Mouse (Mus musculus) kidney, embryonic 14.5 days (tissue): ENCODE results near the gene Nat10. TPM values are rescaled to one million over a fixed set of nuclear protein-coding genes. Genes with fewer than 3 reads are reported as not detected.

Source experiments
- ATAC-seq: fragments of 200-750 bp; cut with Nextera tagmentation; 2 replicates; pipeline ENCODE4 v1.8.0; 2017; ENCODE audit warnings: moderate number of reproducible peaks, mild to moderate bottlenecking, moderate TSS enrichment, moderate library complexity; ENCODE audit not compliant: low FRiP score, low TSS enrichment
- H3K27ac ChIP-seq: fragments of 300-500 bp; sonication (generic); 2 replicates; pipeline ENCODE4 v1.5.1; 2014; ENCODE audit warnings: low read depth, mild to moderate bottlenecking, low read length, moderate library complexity, mixed read lengths
- H3K27me3 ChIP-seq: fragments of 300-500 bp; sonication (generic); 2 replicates; pipeline ENCODE4 v1.6.1; 2014; ENCODE audit warnings: mild to moderate bottlenecking, low read length; ENCODE audit not compliant: control insufficient read depth, insufficient read depth
- H3K36me3 ChIP-seq: fragments of 300-500 bp; sonication (generic); 2 replicates; pipeline ENCODE4 v1.6.1; 2014; ENCODE audit warnings: low read length, mixed read lengths; ENCODE audit not compliant: control insufficient read depth, insufficient read depth
- H3K4me1 ChIP-seq: fragments of 300-500 bp; sonication (generic); 2 replicates; pipeline ENCODE4 v1.6.1; 2014; ENCODE audit warnings: low read length, mixed read lengths; ENCODE audit not compliant: control insufficient read depth, insufficient read depth
- H3K4me2 ChIP-seq: fragments of 300-500 bp; sonication (generic); replicated peaks from 2 replicates; pipeline ENCODE4 v1.6.1; 2014; ENCODE audit warnings: low read depth, mild to moderate bottlenecking, low read length
- H3K4me3 ChIP-seq: fragments of 300-500 bp; sonication (generic); 2 replicates; pipeline ENCODE4 v1.5.1; 2014; ENCODE audit warnings: mild to moderate bottlenecking, low read length
- H3K9ac ChIP-seq: fragments of 300-500 bp; sonication (generic); 2 replicates; pipeline ENCODE4 v1.6.1; 2014; ENCODE audit warnings: low read depth, mild to moderate bottlenecking, low read length, moderate library complexity
- H3K9me3 ChIP-seq: fragments of 300-500 bp; sonication (generic); 2 replicates; pipeline ENCODE4 v1.6.1; 2016; ENCODE audit warnings: low read length; ENCODE audit not compliant: control insufficient read depth
- WGBS: fragments of 180-500 bp; shearing (Covaris S2); extraction: QIAGEN DNeasy Blood & Tissue Kit; methylation state at CpG from one replicate; pipeline ENCODE4 v1.1.7; 2014; 5-methylcytosine and 5-hydroxymethylcytosine counted together
- polyA plus RNA-seq: library from polyadenylated mRNA; unstranded; fragments of >200 nt; fragmentation: Nextera tagmentation; extraction: Ambion mirVana; gene quantifications from 2 replicates; pipeline ENCODE4 v1.2.1, GENCODE M21; 2014

Nat10 gene
- polyA plus RNA-seq, 1 experiment from 2014 or later: 34.2 TPM

DNA sequence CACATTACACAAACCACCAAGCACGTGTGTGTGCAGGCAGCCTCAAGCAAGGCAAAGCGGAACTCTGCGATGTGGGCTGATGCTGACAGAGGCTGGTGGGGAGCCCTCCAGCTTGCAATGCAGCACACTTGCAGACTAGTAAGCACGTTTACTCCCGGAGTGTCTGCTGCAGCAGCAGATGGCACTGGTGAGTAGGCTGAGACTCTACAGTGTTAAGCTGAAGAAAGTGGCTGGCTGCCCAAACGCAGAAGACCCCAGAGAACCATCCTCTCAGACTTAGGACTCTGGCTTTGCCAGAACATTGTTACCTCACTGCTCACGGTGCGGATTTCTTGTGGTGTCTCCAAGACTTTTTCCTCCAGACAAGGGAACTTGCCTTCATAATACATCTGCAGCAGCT, 30.1 kb downstream of the Nat10 start:
- no peak overlapping the region for H3K9ac ChIP-seq
- no peaks in the 10 kb centered on the region for H3K4me1 ChIP-seq
- H3K27me3 ChIP-seq: no peaks in the 10 kb centered on the region
- H3K27ac ChIP-seq: no peak overlapping the region
- no peak overlapping the region for H3K4me3 ChIP-seq
- 89% methylated on average over 8 of the region's 8 CpGs for WGBS
- H3K4me2 ChIP-seq: no peak overlapping the region
- no peaks in the 10 kb centered on the region for H3K9me3 ChIP-seq
- H3K36me3 ChIP-seq: peaks cover 74% of the 10 kb centered on the region
- no peak for ATAC-seq

DNA sequence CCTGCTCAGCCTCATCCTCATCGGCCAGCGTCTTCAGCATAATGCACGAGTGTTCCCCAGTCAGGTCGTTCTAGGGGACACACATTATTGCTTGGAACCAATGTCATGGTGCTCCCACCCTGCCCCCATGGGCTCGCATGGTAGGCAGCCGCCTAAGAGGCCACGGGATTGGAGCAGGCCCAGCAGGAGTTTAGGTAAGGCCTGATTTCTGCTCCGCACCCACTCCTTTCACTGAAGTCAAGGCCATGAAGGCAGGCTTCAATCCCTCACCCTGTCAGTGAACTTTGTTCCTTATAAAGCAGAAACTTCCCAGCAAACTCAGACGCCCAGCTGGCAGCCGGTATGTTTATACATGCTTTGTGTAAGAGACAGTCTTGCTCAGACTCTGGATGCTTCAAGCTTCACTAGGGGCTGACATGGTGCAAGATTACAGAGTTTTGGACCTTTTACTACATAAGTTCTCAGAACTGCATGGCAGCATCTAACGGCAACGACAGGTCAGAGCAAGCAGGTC, 33.0 kb downstream of the Nat10 start:
- H3K4me2 ChIP-seq: no peak overlapping the region
- ATAC-seq: no peak
- no peaks in the 10 kb centered on the region for H3K27me3 ChIP-seq
- H3K36me3 ChIP-seq: peaks cover 72% of the 10 kb centered on the region
- no peaks in the 10 kb centered on the region for H3K4me1 ChIP-seq
- H3K4me3 ChIP-seq: no peak overlapping the region
- WGBS: 86% methylated on average over 12 of the region's 12 CpGs
- no peak overlapping the region for H3K27ac ChIP-seq
- H3K9me3 ChIP-seq: no peaks in the 10 kb centered on the region
- H3K9ac ChIP-seq: no peak overlapping the region

DNA sequence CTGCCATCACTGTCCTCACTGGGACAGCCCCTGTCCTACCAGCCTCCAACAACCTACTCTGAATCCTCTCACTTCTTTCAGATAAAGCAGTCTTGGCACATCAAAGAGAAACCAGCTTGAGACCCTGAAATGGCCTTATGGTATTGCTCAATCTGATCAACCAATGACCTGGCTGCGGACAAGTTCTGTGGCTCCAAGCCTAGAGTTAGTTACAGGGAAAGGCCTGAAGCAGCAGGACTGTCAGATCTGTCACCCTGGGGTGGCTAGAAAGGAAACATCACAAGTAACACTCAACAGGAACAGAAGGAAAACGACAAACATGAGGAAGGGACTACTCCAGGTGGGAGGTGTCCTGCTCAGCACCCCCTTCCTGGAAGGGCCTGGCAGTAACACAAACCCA, 36.5 kb downstream of the Nat10 start:
- H3K9ac ChIP-seq: no peak overlapping the region

DNA sequence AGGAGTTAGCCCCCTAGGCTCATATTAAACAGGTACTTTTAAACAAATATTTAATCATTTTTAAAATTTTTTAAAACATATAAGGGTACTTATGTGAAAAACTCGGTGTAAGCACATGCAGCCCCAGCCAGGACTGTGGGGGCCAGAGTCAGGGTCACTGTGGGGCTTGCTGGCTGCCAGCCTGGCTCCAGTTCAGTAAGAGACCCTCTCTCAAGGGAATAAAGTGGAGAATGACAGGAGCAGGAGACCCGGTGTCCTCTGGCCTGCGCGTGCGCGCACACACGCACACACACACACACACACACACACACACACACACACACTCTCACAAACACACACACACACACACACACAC, 41.8 kb downstream of the Nat10 start:
- Histone ChIP-seq H3K4me2 (no peak overlapping the region), H3K27ac (no peak overlapping the region), H3K9me3 (no peaks in the 10 kb centered on the region), H3K27me3 (no peaks in the 10 kb centered on the region), H3K9ac (no peak overlapping the region), H3K4me1 (no peaks in the 10 kb centered on the region), H3K4me3 (no peak overlapping the region), H3K36me3 (peaks cover 51% of the 10 kb centered on the region)
- ATAC-seq: peak; percentile 44; the same call in 1 of the 2 replicates
- 91% methylated on average over 7 of the region's 7 CpGs for WGBS

More for the DNA sequence above, 36.5 kb downstream of the Nat10 start:
- no peak for ATAC-seq
- Histone ChIP-seq H3K4me3 (no peak overlapping the region), H3K4me1 (no peaks in the 10 kb centered on the region), H3K9me3 (no peaks in the 10 kb centered on the region), H3K27me3 (no peaks in the 10 kb centered on the region), H3K4me2 (no peak overlapping the region), H3K27ac (no peak overlapping the region), H3K36me3 (peaks cover 75% of the 10 kb centered on the region)
- WGBS: 86% methylated on average over 2 of the region's 2 CpGs

DNA sequence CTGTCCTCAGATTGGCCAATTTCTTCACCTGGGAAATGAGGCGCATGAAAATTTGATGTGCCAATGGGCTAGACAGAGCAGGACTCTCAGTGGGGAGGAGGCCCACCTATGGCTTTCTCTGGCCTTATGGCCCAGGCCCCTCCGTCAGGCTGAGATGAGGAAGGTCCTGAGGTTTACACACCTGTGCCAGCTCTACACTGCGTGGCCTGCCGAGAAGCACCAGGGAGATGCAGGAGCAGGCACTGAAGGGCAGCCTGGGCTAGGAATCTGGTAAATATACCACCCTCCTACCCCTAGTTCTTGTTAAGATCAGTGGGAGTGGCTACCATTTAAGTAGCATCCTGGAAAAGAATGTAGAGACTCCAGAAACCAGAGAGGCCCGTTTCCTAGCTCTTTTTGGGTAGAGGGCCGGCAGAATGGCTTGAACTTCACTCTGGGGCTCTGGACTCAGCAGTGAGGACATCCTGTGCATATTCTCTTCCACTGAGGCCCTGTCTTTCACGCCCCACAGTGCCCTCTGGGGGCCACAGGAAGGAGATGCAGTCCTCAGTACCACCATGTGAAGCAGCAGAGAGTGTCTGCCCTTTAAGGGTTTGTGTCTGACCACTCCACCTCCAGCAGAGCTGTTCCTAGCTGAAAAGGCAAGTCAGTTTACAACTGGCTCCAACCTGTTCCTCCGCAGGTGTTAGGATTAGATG, 42.3 kb downstream of the Nat10 start:
- Histone ChIP-seq H3K9ac (no peak overlapping the region), H3K27me3 (no peaks in the 10 kb centered on the region), H3K27ac (no peak overlapping the region), H3K4me3 (no peak overlapping the region), H3K36me3 (peaks cover 45% of the 10 kb centered on the region), H3K4me2 (no peak overlapping the region), H3K9me3 (no peaks in the 10 kb centered on the region), H3K4me1 (no peaks in the 10 kb centered on the region)
- ATAC-seq: peak; percentile 82
- 66% methylated on average over 8 of the region's 8 CpGs for WGBS

DNA sequence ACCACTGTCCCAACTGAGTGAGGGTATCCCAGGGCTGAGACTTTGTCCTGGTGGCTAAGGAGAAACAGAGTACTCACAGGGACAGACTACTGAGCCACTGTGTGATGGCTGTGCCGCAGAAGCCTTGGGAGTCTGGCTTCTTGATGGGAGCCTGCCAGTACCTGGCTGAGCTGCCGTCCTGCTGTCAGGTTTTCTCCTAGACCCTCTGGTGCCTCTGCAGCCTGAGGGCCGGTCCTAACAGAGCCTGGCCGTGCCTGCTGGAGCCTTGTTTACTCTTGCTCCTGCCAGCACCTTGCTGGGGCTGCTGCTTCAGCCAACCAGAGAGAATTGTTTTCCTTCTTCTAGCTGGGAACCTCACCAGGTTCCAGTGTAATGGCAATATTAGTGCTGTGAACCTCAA, 46.7 kb downstream of the Nat10 start:
- ATAC-seq: no peak
- H3K27me3 ChIP-seq: no peaks in the 10 kb centered on the region
- H3K9ac ChIP-seq: no peak overlapping the region
- no peaks in the 10 kb centered on the region for H3K4me1 ChIP-seq
- no peaks in the 10 kb centered on the region for H3K9me3 ChIP-seq
- peaks cover 17% of the 10 kb centered on the region for H3K36me3 ChIP-seq
- H3K4me3 ChIP-seq: no peak overlapping the region
- no peak overlapping the region for H3K4me2 ChIP-seq
- 68% methylated on average over 4 of the region's 4 CpGs for WGBS
- H3K27ac ChIP-seq: no peak overlapping the region

DNA sequence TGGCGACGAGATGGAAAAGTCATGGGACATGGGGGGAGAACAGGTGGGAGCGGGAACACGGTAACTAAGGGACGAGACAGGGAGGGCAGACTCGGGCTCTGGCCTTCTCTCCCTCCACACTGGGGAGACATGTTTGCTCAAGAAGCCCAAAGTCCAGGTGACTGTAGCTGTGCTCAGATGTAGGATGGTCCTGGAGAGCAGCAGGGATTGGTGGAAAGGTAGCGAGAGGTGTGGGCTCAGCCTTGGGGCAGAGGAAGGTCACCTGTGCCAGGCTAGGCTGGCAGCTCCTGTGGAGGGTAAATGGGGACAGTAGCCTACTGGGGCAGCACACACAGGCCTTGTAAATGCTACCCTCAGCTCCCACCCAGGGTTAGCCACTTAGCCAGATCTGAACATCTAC, 47.2 kb downstream of the Nat10 start:
- no peak overlapping the region for H3K4me2 ChIP-seq
- H3K9me3 ChIP-seq: no peaks in the 10 kb centered on the region
- no peak for ATAC-seq
- H3K27me3 ChIP-seq: no peaks in the 10 kb centered on the region
- peaks cover 20% of the 10 kb centered on the region for H3K36me3 ChIP-seq
- H3K4me1 ChIP-seq: no peaks in the 10 kb centered on the region
- no peak overlapping the region for H3K9ac ChIP-seq
- H3K4me3 ChIP-seq: no peak overlapping the region
- no peak overlapping the region for H3K27ac ChIP-seq
- 84% methylated on average over 7 of the region's 7 CpGs for WGBS

DNA sequence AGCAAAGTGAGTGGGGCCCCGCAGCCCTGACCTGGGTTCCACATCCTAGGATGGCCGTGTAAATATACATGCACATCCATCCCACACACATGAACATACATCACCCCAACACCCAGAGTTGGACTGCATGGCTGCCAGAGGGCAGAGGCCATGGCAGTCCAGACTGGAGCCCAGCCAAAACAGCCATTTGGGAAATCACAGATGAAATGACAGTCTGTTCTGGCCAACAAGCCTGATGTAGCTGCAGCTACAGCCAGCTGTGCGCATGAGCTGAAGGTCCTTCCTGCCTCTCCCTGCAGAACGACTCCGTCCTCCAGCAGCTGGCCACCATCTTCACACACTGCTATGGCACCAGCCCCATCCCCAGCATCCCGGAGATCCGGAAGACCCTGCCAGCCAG, 50.2 kb downstream of the Nat10 start:
- no peak overlapping the region for H3K27ac ChIP-seq

DNA sequence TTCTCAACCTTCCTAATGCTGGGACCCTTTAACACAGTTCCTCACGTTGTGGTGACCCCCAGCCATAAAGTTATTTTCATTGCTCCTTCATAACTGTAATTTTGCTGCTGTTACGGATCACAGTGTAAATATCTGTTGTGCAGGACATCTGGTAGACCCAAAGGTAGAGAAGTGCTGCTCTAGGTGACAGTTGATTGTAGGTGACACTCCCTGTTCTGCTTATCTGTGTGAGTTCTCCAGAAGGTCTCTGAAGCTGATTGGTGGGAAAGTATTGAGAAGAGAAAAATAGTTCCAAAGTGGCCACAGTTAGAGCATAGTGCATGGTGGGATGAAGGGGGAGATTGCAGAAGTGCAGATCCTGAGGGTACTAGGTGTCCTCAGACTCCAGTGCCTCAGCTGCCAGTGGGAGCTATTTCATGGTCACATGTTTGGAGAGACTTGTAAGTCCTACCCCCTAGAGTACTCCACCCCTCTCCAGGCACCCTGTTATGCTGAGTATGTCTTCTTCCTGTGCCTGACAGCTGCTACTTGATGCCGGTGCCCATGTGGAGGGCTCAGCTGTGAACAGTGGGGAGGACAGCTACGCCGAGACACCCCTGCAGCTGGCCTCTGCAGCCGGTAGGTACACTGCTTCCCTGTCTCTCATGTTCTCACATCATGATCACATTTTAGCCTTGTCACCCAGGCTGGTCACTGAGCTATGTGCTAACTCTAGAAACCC, 53.9 kb downstream of the Nat10 start:
- H3K4me2 ChIP-seq: no peak overlapping the region
- WGBS: 81% methylated on average over 6 of the region's 6 CpGs
- no peaks in the 10 kb centered on the region for H3K9me3 ChIP-seq
- H3K9ac ChIP-seq: no peak overlapping the region
- H3K4me3 ChIP-seq: no peak overlapping the region
- ATAC-seq: no peak
- peaks cover 9% of the 10 kb centered on the region; the same call in 1 of the 2 replicates for H3K36me3 ChIP-seq
- H3K4me1 ChIP-seq: peaks cover 5% of the 10 kb centered on the region; the same call in 1 of the 2 replicates
- H3K27me3 ChIP-seq: no peaks in the 10 kb centered on the region
- no peak overlapping the region for H3K27ac ChIP-seq

More for the DNA sequence above, 50.2 kb downstream of the Nat10 start:
- Histone ChIP-seq H3K4me3 (no peak overlapping the region), H3K4me2 (no peak overlapping the region), H3K9ac (no peak overlapping the region), H3K4me1 (peaks cover 5% of the 10 kb centered on the region; the same call in 1 of the 2 replicates), H3K27me3 (no peaks in the 10 kb centered on the region), H3K9me3 (no peaks in the 10 kb centered on the region), H3K36me3 (peaks cover 7% of the 10 kb centered on the region; the same call in 1 of the 2 replicates)
- WGBS: 68% methylated on average over 7 of the region's 7 CpGs
- peak; percentile 21; the same call in 1 of the 2 replicates for ATAC-seq
